Mouse (Mus musculus) spleen, embryonic (tissue): Measurements from ENCODE around the gene Kmt2e.

Experiments
- CTCF ChIA-PET: fragments of 350-600 bp; sonication (Branson Sonifier 250); formaldehyde crosslinking; loops from one replicate; lab custom pipeline; 2022; lab: Charles Lee

Kmt2e gene

GRCm38 (mm10) chr5:23433720-23434597 lies at the start of gene Kmt2e:
TSS of gene Kmt2e (plus strand) at chr5:23434441.
- CTCF ChIA-PET: interaction anchor here (2.1 kb wide), 1 partner anchor 15 kb away, joined by 7 read pairs; no protein-coding TSS in a partner anchor

GRCm38 (mm10) chr5:23385136-23385535 lies 49.1 kb upstream of the Kmt2e start:
- CTCF ChIA-PET: no interaction called here

- CTCF ChIA-PET: interaction anchor here (0.6 to 0.9 kb wide), 2 partner anchors 33 to 392 kb away, joined by 3 read pairs; no protein-coding TSS in a partner anchor
Observed at GRCm38 (mm10) chr5:23385763-23386217, 48.5 kb upstream of the Kmt2e start.

- CTCF ChIA-PET: interaction anchor here (0.6 to 0.9 kb wide), 4 partner anchors 14 to 391 kb away, joined by 3 to 5 read pairs (median 3); no protein-coding TSS in a partner anchor
Observed at GRCm38 (mm10) chr5:23386562-23387312, 47.5 kb upstream of the Kmt2e start.

- CTCF ChIA-PET: interaction anchor here (0.6 kb wide), 1 partner anchor 68 kb away, joined by 5 read pairs; no protein-coding TSS in a partner anchor
Observed at GRCm38 (mm10) chr5:23387313-23387666, 47.0 kb upstream of the Kmt2e start.

- CTCF ChIA-PET: interaction anchor here (0.6 kb wide), 1 partner anchor 245 kb away, joined by 6 read pairs; no protein-coding TSS in a partner anchor
Observed at GRCm38 (mm10) chr5:23388091-23388490, 46.1 kb upstream of the Kmt2e start.

- CTCF ChIA-PET: no interaction called here
Observed at GRCm38 (mm10) chr5:23389601-23390305, 44.5 kb upstream of the Kmt2e start.

GRCm38 (mm10) chr5:23391714-23392113 lies 42.5 kb upstream of the Kmt2e start:
- CTCF ChIA-PET: no interaction called here

GRCm38 (mm10) chr5:23393870-23394269 lies 40.4 kb upstream of the Kmt2e start:
- CTCF ChIA-PET: interaction anchor here (0.5 kb wide), 1 partner anchor 61 kb away, joined by 5 read pairs; no protein-coding TSS in a partner anchor

- CTCF ChIA-PET: no interaction called here
Observed at GRCm38 (mm10) chr5:23394366-23395145, 39.7 kb upstream of the Kmt2e start.

- CTCF ChIA-PET: interaction anchor here (1.0 kb wide), 1 partner anchor 16 kb away, joined by 3 read pairs; no protein-coding TSS in a partner anchor
Observed at GRCm38 (mm10) chr5:23395721-23396120, 38.5 kb upstream of the Kmt2e start.

- CTCF ChIA-PET: no interaction called here
Observed at GRCm38 (mm10) chr5:23396756-23397155, 37.5 kb upstream of the Kmt2e start.

GRCm38 (mm10) chr5:23400156-23400555 lies 34.1 kb upstream of the Kmt2e start:
- CTCF ChIA-PET: no interaction called here

- CTCF ChIA-PET: no interaction called here
Observed at GRCm38 (mm10) chr5:23400868-23401267, 33.4 kb upstream of the Kmt2e start.

- CTCF ChIA-PET: no interaction called here
Observed at GRCm38 (mm10) chr5:23401368-23401767, 32.9 kb upstream of the Kmt2e start.

GRCm38 (mm10) chr5:23401999-23402398 lies 32.2 kb upstream of the Kmt2e start:
- CTCF ChIA-PET: no interaction called here

GRCm38 (mm10) chr5:23403161-23403560 lies 31.1 kb upstream of the Kmt2e start:
- CTCF ChIA-PET: interaction anchor here (0.5 kb wide), 1 partner anchor 512 kb away, joined by 3 read pairs; no protein-coding TSS in a partner anchor

- CTCF ChIA-PET: interaction anchor here (0.6 kb wide), 1 partner anchor 692 kb away, joined by 3 read pairs; no protein-coding TSS in a partner anchor
Observed at GRCm38 (mm10) chr5:23405666-23406404, 28.4 kb upstream of the Kmt2e start.

GRCm38 (mm10) chr5:23406405-23406745 lies 27.9 kb upstream of the Kmt2e start:
- CTCF ChIA-PET: no interaction called here

- CTCF ChIA-PET: no interaction called here
Observed at GRCm38 (mm10) chr5:23408106-23408505, 26.1 kb upstream of the Kmt2e start.
